Mouse (Mus musculus) mesoderm, embryonic 11.5 days (tissue): Measurements from ENCODE around the gene Dtnbp1.

Experiments
- DNase-seq: peaks from one replicate; pipeline ENCODE4 v3.0.0-alpha.2; 2012; ENCODE audit warnings: low read depth, low spot score

The Dtnbp1 gene

GRCm38 (mm10) chr13:45001911-45002615 lies at the start of gene Dtnbp1:
Gene Dtnbp1 (minus strand): TSS chr13:45002147.
- peak; percentile 77 for DNase-seq

GRCm38 (mm10) chr13:45049261-45050020 lies 47.5 kb upstream of the Dtnbp1 start:
- DNase-seq = no peak

GRCm38 (mm10) chr13:45043466-45043865 lies 41.5 kb upstream of the Dtnbp1 start:
- no peak for DNase-seq

GRCm38 (mm10) chr13:45040741-45041140 lies 38.8 kb upstream of the Dtnbp1 start:
- no peak for DNase-seq

- no peak for DNase-seq
These were observed 38.2 kb upstream of the Dtnbp1 start for GRCm38 (mm10) chr13:45040195-45040594.

- DNase-seq = no peak
These were observed 34.5 kb upstream of the Dtnbp1 start for GRCm38 (mm10) chr13:45036417-45036816.

- DNase-seq = no peak
These were observed 32.8 kb upstream of the Dtnbp1 start for GRCm38 (mm10) chr13:45034759-45035158.

- DNase-seq = no peak
These were observed 31.4 kb upstream of the Dtnbp1 start for GRCm38 (mm10) chr13:45033360-45033759.

GRCm38 (mm10) chr13:45032484-45032883 lies 30.5 kb upstream of the Dtnbp1 start:
- no peak for DNase-seq

- DNase-seq = no peak
These were observed 29.8 kb upstream of the Dtnbp1 start for GRCm38 (mm10) chr13:45031748-45032147.

GRCm38 (mm10) chr13:45031314-45031713 lies 29.4 kb upstream of the Dtnbp1 start:
- peak; percentile 9 for DNase-seq

GRCm38 (mm10) chr13:45030830-45031229 lies 28.9 kb upstream of the Dtnbp1 start:
- peak; percentile 96 for DNase-seq

GRCm38 (mm10) chr13:45029791-45030190 lies 27.8 kb upstream of the Dtnbp1 start:
- DNase-seq = no peak

- no peak for DNase-seq
These were observed 24.3 kb upstream of the Dtnbp1 start for GRCm38 (mm10) chr13:45026291-45026690.

GRCm38 (mm10) chr13:45024821-45025220 lies 22.9 kb upstream of the Dtnbp1 start:
- DNase-seq = no peak

GRCm38 (mm10) chr13:45023356-45024150 lies 21.6 kb upstream of the Dtnbp1 start:
- DNase-seq = no peak

- peak; percentile 45 for DNase-seq
These were observed 6.2 kb upstream of the Dtnbp1 start for GRCm38 (mm10) chr13:45008150-45008549.

- no peak for DNase-seq
These were observed 5.8 kb upstream of the Dtnbp1 start for GRCm38 (mm10) chr13:45007726-45008125.

- DNase-seq = peak; percentile 57
These were observed 4.5 kb upstream of the Dtnbp1 start for GRCm38 (mm10) chr13:45006483-45006882.

- peak; percentile 33 for DNase-seq
These were observed 3.9 kb upstream of the Dtnbp1 start for GRCm38 (mm10) chr13:45005861-45006260.

GRCm38 (mm10) chr13:45004987-45005592 lies 3.1 kb upstream of the Dtnbp1 start:
- DNase-seq = peak; percentile 19

GRCm38 (mm10) chr13:45003026-45003425 lies 1.1 kb upstream of the Dtnbp1 start:
- DNase-seq = no peak
